Mouse (Mus musculus) G1E (cell line): ENCODE results near the gene Sars.

Source experiments
- CTCF ChIP-seq: IDR thresholded peaks from 2 replicates; pipeline ENCODE4 v1.5.1; 2012; ENCODE audit warnings: low read depth, low read length, inconsistent platforms, mixed read lengths
- POLR2AphosphoS5 ChIP-seq: IDR thresholded peaks from 2 replicates; pipeline ENCODE4 v1.6.1; 2012; ENCODE audit warnings: low read depth, low read length, inconsistent platforms; ENCODE audit not compliant: insufficient replicate concordance

GRCm38 (mm10) chr3:108444029-108444428 lies 980 bp downstream of the Sars start:
- no peak for TF ChIP-seq CTCF
- no peak for TF ChIP-seq POLR2AphosphoS5
